Mouse (Mus musculus) CH12.LX (cell line): ENCODE data around the gene Adat3. TPM values are rescaled to one million over a fixed set of nuclear protein-coding genes. Genes with fewer than 3 reads are reported as not detected.

Experiments used
- DNase-seq: peaks from one replicate; pipeline ENCODE4 v3.0.0-alpha.2; 2013; ENCODE audit errors: extremely low read depth
- H3K27ac ChIP-seq: 2 replicates; pipeline ENCODE4 v1.5.1; 2012; ENCODE audit warnings: low read depth, mild to moderate bottlenecking, control low read depth, moderate library complexity; ENCODE audit not compliant: insufficient read depth
- H3K27me3 ChIP-seq: replicated peaks from 2 replicates; pipeline ENCODE3; 2012; ENCODE audit warnings: inconsistent platforms
- H3K36me3 ChIP-seq, 2 experiments: replicated peaks in 1 of 2; 2 replicates each; pipeline versions ENCODE3 to v1.6.1; 2012; ENCODE audit warnings: inconsistent platforms in 1 of 2, low read length in 1 of 2, mild to moderate bottlenecking in 1 of 2, mixed read lengths in 1 of 2, moderate library complexity in 1 of 2; ENCODE audit not compliant: control insufficient read depth in 1 of 2, insufficient read depth in 1 of 2
- H3K4me1 ChIP-seq, 2 experiments: 2 replicates each; pipeline ENCODE4 v1.6.1; 2012; ENCODE audit warnings: inconsistent platforms in 1 of 2, moderate library complexity in 1 of 2; ENCODE audit not compliant: insufficient read depth in 2 of 2, control insufficient read depth in 1 of 2
- H3K4me2 ChIP-seq: 2 replicates; pipeline ENCODE4 v1.6.1; 2012; ENCODE audit warnings: low read depth, mild to moderate bottlenecking, control low read depth; ENCODE audit not compliant: poor library complexity, insufficient read depth, severe bottlenecking
- H3K4me3 ChIP-seq, 3 experiments: fragments of 150-350 bp in 1 of 3; sonication (generic) in 1 of 3; replicated peaks in 1 of 3; 2 replicates each; pipeline versions ENCODE3 to v1.5.1; 2011 to 2012; ENCODE audit warnings: low read depth in 2 of 3, low read length in 2 of 3, mild to moderate bottlenecking in 2 of 3, moderate library complexity in 2 of 3, control low read depth in 1 of 3, improper control_type of control experiment in 1 of 3, inconsistent platforms in 1 of 3, mixed read lengths in 1 of 3; ENCODE audit not compliant: poor library complexity in 1 of 3
- H3K79me2 ChIP-seq: replicated peaks from 2 replicates; pipeline ENCODE4 v1.6.1; 2012; ENCODE audit warnings: mild to moderate bottlenecking, moderate library complexity; ENCODE audit not compliant: control insufficient read depth, poor library complexity, insufficient read depth, severe bottlenecking; ENCODE audit errors: extremely low read depth
- H3K9ac ChIP-seq: 2 replicates; pipeline ENCODE4 v1.6.1; 2012; ENCODE audit warnings: low read depth, mild to moderate bottlenecking, control low read depth, moderate library complexity; ENCODE audit not compliant: insufficient read depth
- H3K9me3 ChIP-seq: replicated peaks from 2 replicates; pipeline ENCODE3; 2012; ENCODE audit warnings: low read length, inconsistent platforms, mixed read lengths
- BHLHE40 ChIP-seq: IDR thresholded peaks from 2 replicates; pipeline ENCODE4 v1.6.1; 2011; ENCODE audit warnings: mild to moderate bottlenecking, low read depth, low read length, improper control_type of control experiment
- CHD1 ChIP-seq: IDR thresholded peaks from 2 replicates; pipeline ENCODE4 v1.6.1; 2012; ENCODE audit warnings: low read depth, low read length, improper control_type of control experiment, inconsistent platforms
- CTCF ChIP-seq, 2 experiments: IDR thresholded peaks in 1 of 2; conservative IDR thresholded peaks in 1 of 2; 2 replicates each; pipeline ENCODE4 v1.5.1; 2011 to 2012; ENCODE audit warnings: low read depth in 2 of 2, low read length in 2 of 2, improper control_type of control experiment in 1 of 2, inconsistent platforms in 1 of 2, mild to moderate bottlenecking in 1 of 2, moderate library complexity in 1 of 2
- ELF1 ChIP-seq: IDR thresholded peaks from 2 replicates; pipeline ENCODE4 v1.6.1; 2014; ENCODE audit warnings: low read depth, mild to moderate bottlenecking, inconsistent platforms, low read length, improper control_type of control experiment
- HCFC1 ChIP-seq: IDR thresholded peaks from 2 replicates; pipeline ENCODE4 v1.6.1; 2012; ENCODE audit warnings: low read depth, mild to moderate bottlenecking, inconsistent platforms, low read length, improper control_type of control experiment
- JUN ChIP-seq: IDR thresholded peaks from 2 replicates; pipeline ENCODE4 v1.6.1; 2011; ENCODE audit warnings: low read depth, mild to moderate bottlenecking, low read length, improper control_type of control experiment, moderate library complexity; ENCODE audit not compliant: insufficient read depth
- JUND ChIP-seq: conservative IDR thresholded peaks from 2 replicates; pipeline ENCODE4 v1.6.1; 2011; ENCODE audit warnings: low read depth, low read length, improper control_type of control experiment
- KAT2A ChIP-seq: IDR thresholded peaks from 2 replicates; pipeline ENCODE4 v1.6.1; 2012; ENCODE audit warnings: low read length, improper control_type of control experiment, inconsistent platforms; ENCODE audit not compliant: insufficient replicate concordance
- MAFK ChIP-seq: IDR thresholded peaks from 2 replicates; pipeline ENCODE4 v1.6.1; 2011; ENCODE audit warnings: low read length, improper control_type of control experiment; ENCODE audit not compliant: insufficient replicate concordance
- MAZ ChIP-seq: IDR thresholded peaks from 2 replicates; pipeline ENCODE4 v1.6.1; 2012; ENCODE audit warnings: low read depth, mild to moderate bottlenecking, inconsistent platforms, low read length, improper control_type of control experiment, moderate library complexity
- MEF2A ChIP-seq: IDR thresholded peaks from 2 replicates; pipeline ENCODE4 v1.6.1; 2014; ENCODE audit warnings: low read depth, mild to moderate bottlenecking, inconsistent platforms, low read length, improper control_type of control experiment, borderline replicate concordance
- MYC ChIP-seq: IDR thresholded peaks from 2 replicates; pipeline ENCODE4 v1.6.1; 2011; ENCODE audit warnings: low read depth, mild to moderate bottlenecking, improper control_type of control experiment, low read length
- NELFE ChIP-seq: IDR thresholded peaks from 2 replicates; pipeline ENCODE4 v1.6.1; 2011; ENCODE audit warnings: low read depth, low read length, improper control_type of control experiment
- POLR2AphosphoS2 ChIP-seq: IDR thresholded peaks from 2 replicates; pipeline ENCODE4 v1.6.1; 2011; ENCODE audit warnings: low read depth, low read length, improper control_type of control experiment
- SIN3A ChIP-seq: IDR thresholded peaks from 2 replicates; pipeline ENCODE4 v1.6.1; 2012; ENCODE audit warnings: low read length, improper control_type of control experiment, inconsistent platforms
- SMC3 ChIP-seq: IDR thresholded peaks from 2 replicates; pipeline ENCODE4 v1.6.1; 2011; ENCODE audit warnings: low read depth, low read length, improper control_type of control experiment
- TCF12 ChIP-seq: IDR thresholded peaks from 2 replicates; pipeline ENCODE4 v1.6.1; 2014; ENCODE audit warnings: low read depth, mild to moderate bottlenecking, inconsistent platforms, low read length, improper control_type of control experiment
- USF1 ChIP-seq: IDR thresholded peaks from 2 replicates; pipeline ENCODE4 v1.6.1; 2014; ENCODE audit warnings: low read depth, mild to moderate bottlenecking, inconsistent platforms, low read length, improper control_type of control experiment
- USF2 ChIP-seq: conservative IDR thresholded peaks from 2 replicates; pipeline ENCODE4 v1.6.1; 2011; ENCODE audit warnings: low read depth, low read length, improper control_type of control experiment
- ZC3H11A ChIP-seq: IDR thresholded peaks from 2 replicates; pipeline ENCODE4 v1.6.1; 2012; ENCODE audit warnings: low read depth, mild to moderate bottlenecking, inconsistent platforms, low read length, improper control_type of control experiment
- ZMIZ1 ChIP-seq: IDR thresholded peaks from 2 replicates; pipeline ENCODE4 v1.6.1; 2012; ENCODE audit warnings: low read depth, mild to moderate bottlenecking, inconsistent platforms, low read length, improper control_type of control experiment
- ZNF384 ChIP-seq: IDR thresholded peaks from 2 replicates; pipeline ENCODE4 v1.6.1; 2012; ENCODE audit warnings: low read depth, low read length, improper control_type of control experiment, inconsistent platforms
- dilution Hi-C: fragments of 300-500 bp; cut with MboI; formaldehyde crosslinking; loops from 2 replicates; pipeline ENCODE4 v1.14.3; 2020; ENCODE audit warnings: low sequenced_read_pairs; ENCODE audit not compliant: extremely low pct_unique_long_range_greater_than_20kb, extremely low pct_ligation_motif_present
- in situ Hi-C: fragments of 300-500 bp; cut with MboI; formaldehyde crosslinking; loops from 3 replicates; pipeline ENCODE4 v1.14.3; 2019; ENCODE audit warnings: low sequenced_read_pairs, low pct_ligation_motif_present, low pct_unique_long_range_greater_than_20kb, mixed read lengths
- polyA plus RNA-seq: library from polyadenylated mRNA; unstranded; fragments of >175 nt; gene quantifications from 2 replicates; pipeline ENCODE4 v1.2.1, GENCODE M21; 2012; ENCODE audit warnings: low read depth; ENCODE audit not compliant: insufficient read length
- total RNA-seq, 2 experiments: library from RNA; depleted of rRNA; stranded (reverse); fragments of 300-350 nt in 1 of 2; fragments of >200 nt in 1 of 2; gene quantifications; 2 replicates each; pipeline ENCODE4 v1.2.3; 2012 to 2014

Adat3 gene
- total and polyA plus RNA-seq, 3 experiments: 5.0 to 6.7 (median 6.6) TPM

DNA sequence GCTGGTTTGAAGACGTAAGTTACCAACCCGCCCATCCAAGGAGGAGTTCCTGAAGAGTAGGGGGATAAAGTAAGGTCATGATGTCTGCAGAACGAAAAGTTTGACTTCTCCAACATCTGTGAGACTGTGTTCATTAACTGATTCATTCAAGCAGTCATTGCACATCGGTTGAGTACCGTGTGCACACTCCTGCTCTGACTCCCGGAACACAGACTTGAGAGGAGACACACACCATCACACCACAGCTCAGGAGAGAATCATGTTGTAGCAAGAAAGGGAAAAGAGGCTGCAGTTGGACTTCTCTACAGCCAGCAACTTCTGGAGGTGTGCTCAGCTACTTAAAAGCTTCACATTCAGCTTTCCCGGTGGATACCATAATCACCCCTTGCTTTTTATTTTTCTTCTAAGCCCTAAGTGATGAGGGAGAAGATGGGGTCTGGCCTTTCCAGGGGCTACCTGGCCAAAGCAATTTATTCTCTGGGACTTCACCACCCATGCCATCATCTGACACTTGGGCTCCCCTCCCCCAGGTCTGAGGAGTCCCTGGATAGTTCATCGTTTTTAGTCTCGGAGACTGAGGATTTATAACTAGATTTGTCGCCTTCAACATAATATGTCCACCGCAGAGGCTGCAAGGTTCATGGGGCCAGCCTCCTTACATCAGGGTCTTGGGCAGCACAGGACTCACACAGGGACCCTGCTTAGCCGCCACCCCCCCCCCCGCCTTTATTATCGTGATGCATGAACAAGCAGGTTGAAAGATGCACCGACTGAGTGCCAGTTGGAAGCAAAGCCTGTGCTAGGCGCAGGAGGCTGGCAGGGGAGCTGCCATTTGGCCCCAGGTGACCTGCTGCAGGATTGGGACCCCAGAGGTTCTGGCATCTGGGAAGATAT is 18.4 kb downstream of the Adat3 start:
- peaks cover 8 to 30% of the 10 kb centered on the region in 2 experiments for H3K36me3 ChIP-seq
- DNase-seq: no peak

DNA sequence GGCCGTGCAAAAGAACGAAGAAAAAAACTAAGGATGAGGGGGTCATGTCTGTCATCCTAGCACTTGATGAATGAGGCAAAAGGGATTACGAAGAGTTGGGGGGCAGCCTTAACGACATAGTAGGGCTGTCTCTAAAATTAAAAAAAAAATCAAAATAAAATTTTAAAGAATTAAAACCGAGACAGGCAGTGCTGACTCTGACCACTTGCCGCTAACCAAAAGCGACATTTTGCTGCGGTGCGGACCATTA is 18.9 kb downstream of the Adat3 start:
- Histone ChIP-seq H3K36me3 (peaks cover 3 to 30% of the 10 kb centered on the region in 2 experiments), H3K9ac (peak overlapping the region; percentile 69), H3K4me3 (peak overlapping the region; percentile 63 to 87 (median 63)), H3K9me3 (no peaks in the 10 kb centered on the region), H3K27ac (no peak overlapping the region), H3K4me1 (peaks cover 20 to 41% of the 10 kb centered on the region in 2 experiments), H3K79me2 (peaks cover 20% of the 10 kb centered on the region), H3K4me2 (peak overlapping the region; percentile 98), H3K27me3 (no peaks in the 10 kb centered on the region)
- in situ Hi-C loops: no loop called here
- dilution Hi-C loops: no loop called here
- DNase-seq: no peak
- TF ChIP-seq NELFE: no peak

More for the DNA sequence above, 18.4 kb downstream of the Adat3 start:
- H3K27ac ChIP-seq: no peak overlapping the region
- peak overlapping the region; percentile 63 to 87 (median 63) for H3K4me3 ChIP-seq
- H3K27me3 ChIP-seq: no peaks in the 10 kb centered on the region
- H3K9ac ChIP-seq: peak overlapping the region; percentile 69
- peaks cover 20 to 35% of the 10 kb centered on the region in 2 experiments for H3K4me1 ChIP-seq
- dilution Hi-C loops (no loop called here), in situ Hi-C loops (no loop called here)
- H3K9me3 ChIP-seq: no peaks in the 10 kb centered on the region
- TF ChIP-seq JUN (no peak), USF1 (no peak), MYC (no peak), NELFE (peak; percentile 12; the same call in 1 of the 2 replicates), CHD1 (0 out of 2 replicates have a peak, but pooled peaks have one; percentile 37)
- peaks cover 18% of the 10 kb centered on the region for H3K79me2 ChIP-seq
- H3K4me2 ChIP-seq: peak overlapping the region; percentile 98

DNA sequence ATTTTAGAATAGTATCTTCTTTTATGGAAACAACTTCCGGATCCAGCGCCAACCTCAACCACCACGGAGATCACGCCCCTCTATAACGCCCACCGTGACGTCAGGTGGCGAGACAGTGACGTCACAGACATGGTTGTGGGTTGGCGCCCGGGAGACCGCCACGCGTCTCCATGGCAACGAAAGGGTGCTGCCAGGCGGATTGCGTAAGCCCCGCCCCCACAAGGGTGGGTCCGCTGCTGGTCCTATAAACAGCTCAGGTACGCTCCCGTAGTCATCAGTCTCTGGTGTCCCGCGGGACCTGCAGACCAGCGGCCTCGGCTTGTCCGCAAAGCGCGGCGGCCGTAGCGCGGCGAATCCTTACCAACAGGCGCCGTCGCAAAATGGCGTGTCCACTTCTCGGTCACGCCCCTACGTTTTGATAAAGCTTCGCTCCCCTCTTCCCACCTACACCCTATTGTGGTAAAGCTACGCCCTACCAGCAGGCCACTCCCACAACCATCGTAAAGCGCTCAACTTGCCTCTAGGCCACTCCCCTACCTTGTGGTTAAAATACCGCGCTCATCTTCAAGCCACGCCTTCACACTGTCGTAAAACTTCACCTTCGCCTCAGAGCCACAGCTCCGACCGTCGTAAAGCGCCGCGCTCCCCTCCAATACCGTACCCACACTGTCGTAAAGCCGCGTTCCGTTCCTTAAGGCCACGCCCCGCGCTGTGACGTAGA is 19.4 kb downstream of the Adat3 start:
- dilution Hi-C loops: no loop called here
- Histone ChIP-seq H3K79me2 (peaks cover 25% of the 10 kb centered on the region), H3K9me3 (no peaks in the 10 kb centered on the region), H3K9ac (peak overlapping the region; percentile 69), H3K36me3 (peaks cover 3 to 28% of the 10 kb centered on the region in 2 experiments), H3K4me3 (peak overlapping the region; percentile 63 to 99 (median 87)), H3K4me2 (peak overlapping the region; percentile 98), H3K27me3 (no peaks in the 10 kb centered on the region), H3K4me1 (peaks cover 20 to 42% of the 10 kb centered on the region in 2 experiments), H3K27ac (peak overlapping the region; percentile 80)
- DNase-seq: peak; percentile 100
- in situ Hi-C loops: no loop called here
- TF ChIP-seq TCF12 (peak; percentile 11; the same call in 1 of the 2 replicates), USF1 (no peak), ZNF384 (no peak), ELF1 (peak; percentile 85), MAZ (no peak), KAT2A (peak; percentile 67; the same call in 1 of the 2 replicates), ZMIZ1 (no peak), BHLHE40 (peak; percentile 57), MAFK (no peak), SIN3A (peak; percentile 97), ZC3H11A (no peak), USF2 (no peak), MEF2A (no peak), MYC (peak; percentile 55; the same call in 1 of the 2 replicates), POLR2AphosphoS2 (no peak), JUND (no peak), HCFC1 (peak; percentile 78), SMC3 (no peak), CTCF (conservative IDR thresholded peaks at IDR 0.05 in 1 of 2, IDR thresholded peaks at IDR 0.05 in 1 of 2; ENCODE audit: low read depth in 2 of 2, low read length in 2 of 2) (no peak)
